In genomic region chr19:47508771-47509281, GRCm38 (mm10) we compare ENCODE assay signal across 9 mouse cellular contexts. TPM values are rescaled to one million over a fixed set of nuclear protein-coding genes. Genes with fewer than 3 reads are reported as not detected.
DNase-seq lines count a peak whose midpoint lies in the region; ATAC-seq and TF ChIP-seq lines count a peak whose summit lies in the region.
"Had no signal": no experiment of that assay in that cellular context is flagged by ENCODE, and none has a peak within 500 bp of the region (broad histone marks: within the 10 kb centered on the region; RNA-seq: fewer than 3 reads in every experiment).

No protein-coding gene starts in this region.

- peaks cover 52% of the 10 kb centered on the region for H3K4me1 ChIP-seq in heart, embryonic 12.5 days (replicated peaks)
- H3K4me1 ChIP-seq in bone marrow, adult 2 months (ENCODE audit: control insufficient read depth, insufficient read depth, low read length), result peaks cover 16% of the 10 kb centered on the region

- H3K4me3 ChIP-seq in heart, embryonic 12.5 days, result no peak overlapping the region
- H3K4me3 ChIP-seq in bone marrow, adult 2 months (replicated peaks; ENCODE audit: control insufficient read depth, low read depth, low read length), result no peak overlapping the region
- H3K4me3 ChIP-seq: erythroblast, embryonic 14.5 days had no signal

- no peak for TF ChIP-seq CTCF in bone marrow, adult 2 months (IDR thresholded peaks at IDR 0.05; ENCODE audit: control insufficient read depth, insufficient read depth, low read length)

- no peaks in the 10 kb centered on the region for H3K27me3 ChIP-seq in heart, embryonic 12.5 days (replicated peaks)

- no peak overlapping the region for H3K4me2 ChIP-seq in heart, embryonic 12.5 days

- peak; percentile 24; the same call in 1 of the 2 replicates for TF ChIP-seq POLR2A in bone marrow, adult 2 months (IDR thresholded peaks at IDR 0.05; ENCODE audit: borderline replicate concordance, control insufficient read depth, low read depth, low read length)

- H3K9me3 ChIP-seq in heart, embryonic 12.5 days (replicated peaks), result no peaks in the 10 kb centered on the region

- DNase-seq in heart, adult 8-10 months (ENCODE audit: low spot score), result no peak
- DNase-seq in kidney, postnatal 36 days, result peak; percentile 35 to 37
- DNase-seq in thymus, postnatal 10 days (ENCODE audit: low spot score in 2 of 2), result no peak
- DNase-seq in left cerebral cortex, adult 11 months (ENCODE audit: low spot score), result no peak
- DNase-seq in frontal cortex, postnatal 10 days (ENCODE audit: low spot score in 2 of 2), result no peak

- H3K9ac ChIP-seq in heart, embryonic 12.5 days, result 0 out of 2 replicates have a peak overlapping the region, but pooled peaks have one; percentile 39

- ATAC-seq in heart, embryonic 12.5 days (ENCODE audit: insufficient number of reproducible peaks, low FRiP score), result no peak
- peak; percentile 63 for ATAC-seq in megakaryocyte, adult 5-6 weeks (ENCODE audit: poor library complexity, severe bottlenecking)

- peaks cover 17% of the 10 kb centered on the region; the same call in 1 of the 2 replicates for H3K36me3 ChIP-seq in heart, embryonic 12.5 days

- WGBS in heart, embryonic 12.5 days, result 54% methylated on average over 5 of the region's 5 CpGs
- WGBS in bone marrow, adult 2 months, result 12% methylated on average over 5 of the region's 5 CpGs

- peak overlapping the region; percentile 79 for H3K27ac ChIP-seq in heart, embryonic 12.5 days (ENCODE audit: poor library complexity, severe bottlenecking)
- H3K27ac ChIP-seq in bone marrow, adult 2 months (ENCODE audit: control insufficient read depth, insufficient read depth, low read depth, low read length, poor library complexity), result peak overlapping the region; percentile 81

RNA-seq across cellular contexts. Expression of gene Stn1, which starts 28.5 kb away (rescaled TPM):
- polyA plus RNA-seq in heart, embryonic 12.5 days (2016; fragmentation: Nextera tagmentation; extraction: Ambion mirVana), result 34.2 and 35.3 TPM in 2 replicates
- 10 to 100 TPM; 19.3 to 22.2 (median 20.0) TPM for total RNA-seq in heart, adult 8-10 months (2022)
- polyA plus RNA-seq in bone marrow, adult 2 months (2011; ENCODE audit: insufficient read depth, insufficient read length, low replicate concordance, missing spikeins), result 7.5 and 19.1 TPM in 2 replicates
- 44.2 and 46.2 TPM in 2 replicates for total RNA-seq in megakaryocyte, adult 5-6 weeks (2015)
- 39.2 and 44.9 TPM in 2 replicates for total RNA-seq in megakaryocyte, adult 5-6 weeks (2017)

RNA-seq across cellular contexts. Expression of gene Sh3pxd2a, which starts 44.6 kb away (rescaled TPM):
- polyA plus RNA-seq in heart, embryonic 12.5 days (2016; fragmentation: Nextera tagmentation; extraction: Ambion mirVana), result 6.2 TPM in 2 replicates
- total RNA-seq in heart, adult 8-10 months (2022), result 10 to 100 TPM; 40.6 to 54.7 (median 46.2) TPM
- polyA plus RNA-seq in bone marrow, adult 2 months (2011; ENCODE audit: insufficient read depth, insufficient read length, low replicate concordance, missing spikeins), result 6.3 and 8.3 TPM in 2 replicates
- 1.4 and 1.8 TPM in 2 replicates for total RNA-seq in megakaryocyte, adult 5-6 weeks (2015)
- total RNA-seq in megakaryocyte, adult 5-6 weeks (2017), result 1.1 and 1.3 TPM in 2 replicates

Comparison
In these comparisons a context has a peak if more than half of its experiments do, and no peak if none do; other contexts are left out.
1. DNase-seq: peak in kidney, postnatal 36 days (2 of 2); none in heart, adult 8-10 months (single experiment), thymus, postnatal 10 days (0 of 2), left cerebral cortex, adult 11 months (single experiment) and frontal cortex, postnatal 10 days (0 of 2).
2. RNA of gene Sh3pxd2a, which starts 44.6 kb away (total RNA-seq): 40.6 to 54.7 TPM in heart, adult 8-10 months; 1.1 to 1.8 TPM in megakaryocyte, adult 5-6 weeks; every median in the first group is over 10 times any median in the second.